Mouse (Mus musculus) c-Kit-negative CD71-positive TER-119-positive erythroid progenitor cells, embryonic 14.5 days (primary cell): ENCODE measurements around the gene Stk38l.
"Not testable (repeated sequence)": the region's sequence is repeated elsewhere in the genome, so short reads cannot be mapped to it uniquely, and the experiment has no call there.

Source experiments
- DNase-seq: peaks from one replicate; pipeline ENCODE4 v3.0.0-alpha.2; 2013; ENCODE audit warnings: low read depth, low spot score

Gene Stk38l

GRCm38 (mm10) chr6:146770005-146770745 is 45.4 kb downstream of the Stk38l start:
- no peak for DNase-seq

GRCm38 (mm10) chr6:146770808-146771207 is 46.0 kb downstream of the Stk38l start:
- no peak for DNase-seq

GRCm38 (mm10) chr6:146775864-146776263 is 51.1 kb downstream of the Stk38l start:
- not testable (repeated sequence) for DNase-seq

- DNase-seq, result no peak
Measured at GRCm38 (mm10) chr6:146776610-146777389, 52.0 kb downstream of the Stk38l start.

GRCm38 (mm10) chr6:146778055-146778454 is 53.3 kb downstream of the Stk38l start:
- no peak for DNase-seq

GRCm38 (mm10) chr6:146781566-146781965 is 56.8 kb downstream of the Stk38l start:
- no peak for DNase-seq

GRCm38 (mm10) chr6:146793527-146793926 is 68.7 kb downstream of the Stk38l start:
- no peak for DNase-seq

- DNase-seq, result no peak
Measured at GRCm38 (mm10) chr6:146795166-146795923, 70.5 kb downstream of the Stk38l start.

- DNase-seq, result no peak
Measured at GRCm38 (mm10) chr6:146795924-146796545, 71.2 kb downstream of the Stk38l start, which contains the start of gene Arntl2. Gene Arntl2, plus strand, starts transcription at chr6:146796055.

GRCm38 (mm10) chr6:146797446-146797845 is 72.7 kb downstream of the Stk38l start:
- DNase-seq, result no peak

GRCm38 (mm10) chr6:146809991-146810390 is 85.2 kb downstream of the Stk38l start:
- no peak for DNase-seq

GRCm38 (mm10) chr6:146813007-146813406 is 88.2 kb downstream of the Stk38l start:
- no peak for DNase-seq

GRCm38 (mm10) chr6:146820177-146820965 is 95.6 kb downstream of the Stk38l start:
- DNase-seq, result no peak

- no peak for DNase-seq
Measured at GRCm38 (mm10) chr6:146821958-146822357, 97.2 kb downstream of the Stk38l start.

- peak; percentile 16 for DNase-seq
Measured at GRCm38 (mm10) chr6:146824727-146825486, 100.1 kb downstream of the Stk38l start.

- DNase-seq, result no peak
Measured at GRCm38 (mm10) chr6:146825487-146825773, 100.6 kb downstream of the Stk38l start.
